Mouse (Mus musculus) lung, postnatal 14 days (tissue): ENCODE measurements around the gene Srrd.
"Not testable (repeated sequence)": the region's sequence is repeated elsewhere in the genome, so short reads cannot be mapped to it uniquely, and the experiment has no call there.

Source experiments
- DNase-seq: peaks from one replicate; pipeline ENCODE4 v3.0.0; 2021

Srrd gene

DNA sequence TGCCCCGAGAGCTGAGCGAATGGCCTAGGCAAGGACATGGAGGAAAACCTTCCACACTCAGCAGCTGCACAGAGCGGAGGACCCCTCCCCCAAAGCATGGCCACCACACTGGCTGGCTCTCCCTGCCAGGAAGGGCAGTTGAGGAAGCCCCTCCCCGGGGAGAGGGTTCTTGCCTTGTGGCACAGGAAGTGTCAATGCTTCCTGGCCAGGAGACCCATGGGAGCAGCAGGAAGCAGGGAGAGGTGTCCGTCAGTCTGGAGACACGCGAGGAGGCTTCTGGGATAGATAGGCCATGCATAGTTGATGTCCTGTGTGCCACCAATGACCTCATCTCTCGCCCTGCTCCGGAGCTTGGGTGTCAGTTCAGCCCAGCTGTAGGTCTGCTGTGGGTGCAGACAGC lies 13.5 kb upstream of the Srrd start:
- DNase-seq: peak; percentile 18

DNA sequence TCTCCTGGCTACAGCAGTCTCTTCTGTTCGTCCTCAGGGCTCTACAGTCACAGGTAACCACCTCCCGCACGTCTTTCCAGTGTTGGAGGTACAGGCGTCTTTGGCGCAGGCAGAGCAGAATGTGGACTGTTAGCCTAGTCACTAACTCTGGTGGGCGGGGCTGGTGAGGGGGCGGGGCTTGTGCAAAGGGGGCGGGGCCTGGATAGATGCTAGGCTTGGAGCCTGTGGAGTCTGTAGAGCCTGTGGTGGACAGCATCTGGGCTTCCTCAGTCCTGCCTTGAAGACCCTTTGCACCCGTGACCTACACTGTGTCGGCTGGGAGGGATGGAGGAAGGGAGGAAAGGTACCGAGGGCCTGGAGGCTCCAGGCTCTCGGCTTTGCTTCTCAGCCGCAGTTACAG lies 13.1 kb upstream of the Srrd start, which contains the start of gene Gm6583:
Gene Gm6583 (minus strand): TSS at position 124 of the 400 bp plus-strand sequence.
- DNase-seq: no peak

DNA sequence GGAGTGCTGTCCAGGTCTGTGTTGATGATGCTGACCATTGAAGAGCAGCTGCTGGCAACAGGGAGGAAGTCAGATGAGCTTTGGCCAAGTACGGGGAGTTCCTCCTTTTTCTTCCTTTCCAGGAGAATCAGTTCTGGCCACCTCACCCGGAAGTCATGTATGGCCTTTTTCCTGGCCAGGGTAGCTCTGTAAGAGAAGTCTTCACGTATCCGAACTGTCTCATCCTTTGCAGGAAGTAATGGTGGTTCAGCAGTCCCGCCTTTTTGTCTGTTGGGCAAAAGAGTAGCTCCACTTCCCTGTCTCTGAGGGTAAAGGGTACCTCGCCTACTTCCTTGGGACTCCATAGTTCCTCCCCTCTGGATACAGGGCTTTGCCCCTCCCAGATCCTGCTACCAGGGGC lies 12.7 kb upstream of the Srrd start:
- no peak for DNase-seq

DNA sequence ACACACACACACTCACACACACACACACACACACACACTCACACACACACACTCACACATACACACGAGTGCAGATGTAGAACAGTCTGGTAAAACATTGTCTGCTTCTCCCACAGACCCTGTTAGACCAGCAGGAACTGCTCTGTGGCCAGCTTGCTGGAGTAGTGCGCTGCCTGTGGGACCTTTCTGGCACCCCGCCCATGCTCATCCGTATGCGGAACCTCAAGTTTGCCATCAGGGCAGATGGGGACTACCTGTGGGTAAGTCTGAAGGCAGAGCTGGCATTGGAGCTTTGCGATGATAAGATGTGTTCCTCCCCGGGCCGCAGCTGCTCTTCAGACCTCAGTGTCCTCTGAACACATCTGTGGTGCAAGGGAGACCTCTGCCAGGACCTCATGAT lies 6.3 kb upstream of the Srrd start:
- no peak for DNase-seq

DNA sequence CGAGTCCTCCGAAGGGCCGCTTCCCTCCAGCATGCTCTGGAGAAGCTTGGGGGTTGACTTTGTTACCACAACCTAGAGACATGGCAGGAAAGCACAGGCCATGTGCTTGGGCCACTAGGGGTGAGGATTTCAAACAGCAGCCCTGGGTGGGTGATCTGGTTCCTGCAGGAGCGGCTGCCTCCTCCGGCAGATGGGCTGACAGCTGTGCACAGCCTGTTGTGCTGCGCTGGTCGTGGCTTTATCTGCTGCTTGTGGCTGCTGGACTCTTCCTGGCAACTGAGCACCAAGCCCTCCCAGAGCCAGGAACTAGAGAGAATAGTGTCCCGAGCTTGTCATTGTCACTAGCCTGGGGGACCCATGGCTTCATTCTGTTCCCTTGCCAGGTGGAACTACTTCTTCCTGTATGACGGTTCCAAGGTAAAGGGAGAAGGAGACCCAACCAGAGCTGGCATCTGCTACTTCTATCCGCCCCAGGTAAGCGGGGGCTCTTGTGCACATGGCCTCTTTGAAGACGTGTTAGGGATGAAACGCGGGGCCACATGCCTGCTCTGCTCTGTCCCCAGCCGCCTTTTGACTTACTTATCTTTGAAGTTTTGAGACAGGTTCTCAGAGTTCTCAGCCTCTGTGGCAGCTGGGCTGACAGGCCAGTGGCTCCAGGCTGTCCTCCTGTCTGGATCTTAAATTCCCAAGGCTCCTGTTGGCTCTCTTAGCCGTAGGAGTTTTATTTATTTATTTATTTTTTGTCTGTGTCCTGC lies 3.5 kb upstream of the Srrd start:
- DNase-seq: no peak

DNA sequence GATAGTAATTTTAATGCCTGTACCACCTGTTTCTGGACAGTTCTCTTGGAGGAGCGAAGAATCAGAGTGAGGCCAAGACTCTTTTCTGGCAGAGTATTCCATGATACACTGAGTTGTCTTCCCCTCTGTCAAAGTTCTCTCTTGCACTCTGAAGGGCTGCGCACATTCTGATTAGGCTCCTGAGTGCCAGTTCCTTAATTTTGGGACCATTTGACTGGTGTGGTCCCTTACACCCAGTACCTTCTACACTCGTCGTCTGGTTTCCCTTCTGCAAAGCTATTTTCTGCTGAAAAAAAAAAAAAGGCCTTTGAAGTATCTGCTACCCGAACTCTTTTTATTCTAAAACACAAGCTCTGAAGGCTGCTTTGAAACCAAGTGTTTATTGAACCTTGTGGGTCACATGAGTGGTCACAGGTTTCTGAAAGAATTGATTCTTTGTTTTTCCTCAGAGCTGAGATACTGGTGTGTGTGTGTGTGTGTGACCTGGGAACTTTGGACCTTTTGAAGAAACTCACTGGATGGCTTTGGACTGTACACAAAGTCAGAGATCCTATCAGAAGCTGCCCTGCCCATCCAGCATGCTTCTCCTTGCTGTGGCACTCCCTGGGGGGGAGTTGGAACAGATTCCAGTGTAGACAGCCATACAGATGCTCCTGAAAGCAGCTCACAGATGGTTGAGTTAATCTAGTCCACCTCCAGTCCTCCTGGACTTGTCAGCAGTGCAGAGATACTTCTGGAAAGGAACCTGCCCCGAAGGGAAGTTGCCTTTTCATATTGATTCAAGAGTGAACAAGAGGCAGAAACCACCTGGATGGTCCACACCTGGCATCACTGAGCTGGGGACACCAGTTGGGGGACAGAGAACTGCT lies 1.5 kb upstream of the Srrd start:
- DNase-seq: no peak

DNA sequence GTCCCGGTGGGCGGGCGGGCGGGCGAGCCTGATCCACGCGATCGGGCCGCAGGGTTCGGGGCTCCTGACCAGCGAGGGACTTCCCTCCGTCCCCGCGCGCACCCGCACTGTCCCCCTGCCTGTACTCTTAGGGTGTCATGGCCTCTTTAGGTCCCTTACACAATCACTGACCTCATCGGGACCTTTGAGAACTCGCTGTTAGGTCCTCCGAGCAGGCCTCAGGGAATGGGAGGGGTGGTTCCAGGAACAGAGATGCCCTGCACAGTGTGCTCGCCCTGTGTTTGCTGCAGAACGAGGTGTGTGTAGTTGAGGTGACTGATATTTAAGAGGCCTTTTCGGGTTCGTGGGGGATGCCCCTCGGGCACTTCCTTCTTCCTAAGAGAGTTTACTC lies 360 bp upstream of the Srrd start:
- DNase-seq: no peak

DNA sequence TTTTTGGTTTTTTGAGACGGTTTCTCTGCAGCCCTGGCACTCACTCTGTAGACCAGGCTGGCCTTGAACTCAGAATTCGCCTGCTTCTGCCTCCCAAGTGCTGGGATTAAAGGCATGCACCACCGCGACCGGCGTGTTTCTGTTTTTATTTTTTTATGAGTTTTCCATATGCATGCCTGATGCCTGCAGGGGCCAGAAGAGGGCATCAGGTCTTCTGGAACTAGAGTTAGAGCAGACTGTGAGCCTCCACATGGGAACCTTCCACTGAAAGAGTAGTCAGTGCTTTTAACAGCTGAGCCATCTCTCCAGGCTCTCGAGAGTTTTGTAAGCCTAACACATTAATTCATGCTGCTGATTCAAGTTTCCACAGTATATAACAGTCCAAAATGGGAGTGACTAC lies 3.6 kb downstream of the Srrd start:
- DNase-seq: no peak

DNA sequence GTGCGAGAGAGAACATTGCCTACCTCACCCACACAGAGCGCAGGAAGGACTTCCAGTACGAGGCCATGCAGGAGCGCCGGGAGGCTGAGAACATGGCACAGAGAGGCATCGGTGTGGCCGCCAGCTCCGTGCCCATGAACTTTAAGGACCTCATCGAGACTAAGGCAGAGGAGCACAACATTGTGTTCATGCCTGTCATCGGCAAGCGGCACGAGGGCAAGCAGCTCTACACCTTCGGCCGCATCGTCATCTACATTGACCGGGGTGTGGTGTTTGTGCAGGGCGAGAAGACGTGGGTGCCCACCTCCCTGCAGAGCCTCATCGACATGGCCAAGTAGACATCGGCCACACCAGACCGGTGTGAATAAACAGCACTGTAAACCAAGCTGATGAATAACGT lies 5.8 kb downstream of the Srrd start:
- no peak for DNase-seq

DNA sequence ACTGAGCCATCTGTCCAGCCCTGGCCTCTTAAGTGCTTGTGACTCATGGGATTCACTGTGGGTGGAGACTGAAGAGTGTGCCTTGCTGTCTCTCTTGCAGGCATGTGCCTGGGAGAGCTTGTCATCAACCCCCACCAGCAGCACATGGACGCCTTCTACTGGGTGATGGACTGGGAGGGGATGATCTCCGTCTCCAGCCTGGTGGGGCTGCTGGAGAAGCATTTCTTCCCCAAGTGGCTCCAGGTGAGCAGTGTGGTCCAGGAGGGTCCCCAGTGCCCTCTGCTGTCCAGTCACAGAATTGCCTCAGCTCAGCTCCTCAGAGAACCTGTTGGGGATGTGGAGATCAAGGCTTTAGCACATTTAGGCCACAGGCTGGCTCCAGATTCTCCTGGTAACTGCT lies 7.4 kb downstream of the Srrd start:
- DNase-seq: peak; percentile 68

DNA sequence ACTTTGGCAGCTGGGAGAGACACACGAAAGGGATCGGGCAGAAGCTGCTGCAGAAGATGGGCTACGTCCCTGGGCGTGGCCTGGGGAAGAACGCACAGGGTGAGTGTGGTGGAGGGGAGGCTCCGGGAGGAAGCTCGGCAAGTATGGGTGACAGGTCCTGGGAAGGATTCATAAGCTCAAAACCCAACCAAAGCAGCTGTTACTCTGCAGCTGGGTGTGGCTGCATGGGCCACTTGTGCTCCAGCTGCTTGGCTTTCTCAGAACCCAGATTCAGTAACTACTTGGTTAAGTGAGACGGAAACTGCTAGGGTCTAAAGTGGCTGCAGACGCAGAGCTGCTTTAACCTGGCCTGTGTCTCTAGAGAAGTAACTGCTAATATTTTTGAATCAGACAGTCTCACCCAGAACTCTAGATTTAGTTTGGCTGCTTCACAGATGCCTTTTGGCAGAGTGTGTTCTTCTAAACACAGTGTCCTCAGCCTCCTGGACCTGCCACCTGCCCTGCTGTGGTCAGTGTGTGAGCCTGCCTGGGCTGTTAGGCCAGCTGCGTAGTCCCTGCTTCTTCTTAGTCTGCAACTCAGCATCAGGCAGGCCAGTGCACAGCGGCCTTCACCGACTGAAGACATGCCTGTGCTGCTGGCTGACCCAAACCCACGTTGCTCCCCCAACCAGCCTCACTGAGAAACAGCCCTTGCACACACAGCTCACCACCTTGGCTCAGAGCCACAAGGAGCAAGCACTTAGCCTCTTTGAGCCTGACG lies 12.9 kb downstream of the Srrd start:
- DNase-seq: no peak

DNA sequence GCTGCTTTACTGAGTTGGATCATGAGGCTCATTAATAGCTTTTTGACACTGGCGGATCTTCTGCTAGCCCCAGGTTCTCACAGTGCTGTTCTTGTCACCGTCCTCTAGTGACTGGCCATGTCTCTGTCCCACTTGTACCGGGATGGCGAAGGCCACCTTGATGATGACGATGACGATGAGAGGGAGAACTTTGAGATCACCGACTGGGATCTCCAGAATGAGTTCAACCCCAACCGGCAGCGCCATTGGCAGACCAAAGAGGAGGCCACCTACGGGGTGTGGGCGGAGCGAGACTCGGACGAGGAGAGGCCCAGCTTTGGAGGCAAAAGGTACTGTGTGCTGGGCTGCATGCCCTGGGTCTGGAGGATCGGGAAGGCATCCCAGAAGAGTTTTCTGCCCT lies 15.0 kb downstream of the Srrd start:
- no peak for DNase-seq

DNA sequence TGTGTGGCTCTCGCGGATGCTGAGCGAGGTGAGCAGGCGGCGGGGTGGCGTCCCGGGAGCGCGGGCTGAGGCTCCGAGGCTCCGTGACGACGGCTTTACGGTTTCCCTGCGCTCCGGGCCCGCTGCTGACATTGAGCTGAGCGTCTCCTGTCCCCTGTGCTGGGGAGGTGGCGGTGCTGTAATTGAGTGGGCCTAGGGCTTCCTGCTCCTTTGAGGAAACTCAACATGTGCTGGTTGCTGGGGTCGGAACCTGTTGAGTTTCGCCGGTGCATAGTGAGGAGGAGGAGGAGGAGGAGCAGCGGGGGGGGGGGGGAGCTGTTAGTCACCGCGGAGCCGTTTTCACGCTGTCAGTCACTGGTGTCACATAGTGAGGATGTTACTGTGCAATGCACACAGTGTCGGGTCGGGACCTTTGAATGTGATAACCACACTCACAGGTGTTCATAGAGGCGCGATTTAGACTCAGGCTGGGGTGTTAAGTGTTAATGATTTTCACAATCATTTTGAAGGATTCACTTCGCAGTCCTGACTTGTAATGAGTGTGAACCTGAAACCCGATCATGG lies 16.3 kb downstream of the Srrd start:
- DNase-seq: no peak

DNA sequence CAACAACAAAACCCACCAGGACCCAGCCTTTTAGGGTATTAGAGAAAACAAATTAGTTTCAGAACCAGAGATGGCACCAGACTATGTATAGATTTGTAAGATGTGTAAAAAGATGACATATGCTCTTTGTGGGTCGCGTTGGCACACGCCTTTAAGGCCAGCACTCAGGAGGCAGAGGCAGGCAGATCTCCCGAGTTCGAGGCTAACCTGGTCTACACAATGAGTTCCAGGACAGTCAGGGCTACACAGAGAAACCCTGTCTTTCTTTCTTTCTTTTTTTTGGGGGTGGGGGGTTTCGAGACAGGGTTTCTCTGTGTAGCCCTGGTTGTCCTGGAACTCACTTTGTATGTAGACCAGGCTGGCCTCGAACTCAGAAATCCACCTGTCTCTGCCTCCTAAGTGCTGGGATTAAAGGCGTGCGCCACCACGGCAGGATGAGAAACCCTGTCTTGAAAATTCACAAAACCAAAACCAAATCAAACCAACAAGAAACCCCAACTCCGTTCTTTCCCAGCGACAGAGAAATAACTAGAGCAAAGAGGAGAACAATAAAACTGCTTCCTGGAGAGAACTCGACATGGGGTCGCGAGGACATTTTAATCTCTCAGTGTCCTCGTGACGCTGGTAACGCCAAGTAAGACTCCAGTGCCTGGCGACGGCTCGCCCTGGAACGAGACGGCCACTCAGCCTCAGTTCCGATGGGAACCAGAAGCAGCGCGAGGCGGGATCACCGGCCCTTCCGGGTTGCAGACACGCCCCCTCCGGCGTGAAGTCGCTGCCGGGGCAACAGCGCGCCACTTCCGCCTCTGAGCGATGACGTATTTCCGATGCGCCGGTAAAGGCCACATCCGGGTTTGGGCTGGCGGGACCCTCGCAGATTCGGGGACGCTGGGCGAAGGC lies 17.0 kb downstream of the Srrd start, which contains the start of gene Tfip11:
Gene Tfip11 (plus strand): TSS at position 813 of the 900 bp plus-strand sequence.
- DNase-seq: peak; percentile 97

DNA sequence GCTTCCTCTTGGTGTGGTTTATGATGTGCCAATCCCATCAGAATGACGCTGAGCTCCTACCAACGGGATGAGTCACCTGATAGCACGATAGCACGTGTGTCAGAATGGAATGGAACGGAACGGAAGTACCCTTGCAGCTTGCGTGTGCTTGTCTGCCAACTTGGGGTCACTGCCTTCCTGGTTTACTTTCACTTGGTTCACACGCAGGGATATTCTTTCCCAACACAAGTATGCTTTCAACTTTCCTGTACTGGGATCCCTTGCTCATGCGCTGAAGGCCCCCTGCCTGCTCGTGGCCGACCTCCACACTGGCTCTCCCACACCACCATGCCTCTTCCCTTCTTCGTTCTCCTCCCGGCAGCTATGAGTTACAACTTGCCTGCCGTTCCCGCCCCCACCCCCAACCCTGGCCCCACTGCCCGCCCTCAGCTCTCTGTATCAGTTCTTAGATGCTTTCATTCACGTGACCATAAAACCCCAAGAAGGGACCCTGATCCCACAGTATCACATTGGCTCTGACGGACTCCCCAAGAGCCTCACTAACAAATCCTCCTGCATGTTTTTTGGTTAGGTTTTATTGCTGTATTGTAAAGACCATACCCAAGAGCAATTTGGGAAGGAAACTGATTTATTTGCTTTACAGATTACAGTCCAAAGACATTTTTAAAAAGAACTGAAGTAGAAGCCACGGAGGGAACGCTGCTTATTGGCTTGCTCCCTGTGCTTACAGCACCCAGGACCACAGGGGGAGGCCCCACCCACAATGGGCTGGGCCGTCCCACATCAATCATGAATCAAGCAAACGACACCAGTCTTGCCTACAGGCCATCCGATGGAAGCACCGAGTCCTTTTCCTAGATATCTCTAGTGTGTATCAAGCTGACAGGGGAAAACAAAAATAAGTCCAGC lies 17.9 kb downstream of the Srrd start:
- DNase-seq: peak; percentile 52

DNA sequence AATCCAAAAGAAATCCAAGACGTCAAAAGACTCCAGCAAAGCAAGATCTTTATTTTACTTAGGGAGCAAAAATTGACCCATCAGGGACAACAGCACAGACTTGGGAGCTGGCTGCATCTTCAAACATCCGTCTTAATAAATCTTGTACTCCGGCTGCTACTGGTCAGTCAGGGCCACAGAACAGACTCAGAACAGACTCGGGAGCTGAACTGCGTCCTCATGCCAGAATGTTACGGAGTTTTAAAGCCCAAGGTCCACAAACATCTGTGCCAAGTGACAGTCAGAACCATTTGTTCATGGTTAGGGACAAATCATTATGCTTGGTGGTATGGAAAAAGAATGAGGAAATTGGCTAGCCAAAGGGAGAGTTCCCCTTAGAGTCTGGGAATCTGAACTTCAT lies 19.6 kb downstream of the Srrd start:
- no peak for DNase-seq

DNA sequence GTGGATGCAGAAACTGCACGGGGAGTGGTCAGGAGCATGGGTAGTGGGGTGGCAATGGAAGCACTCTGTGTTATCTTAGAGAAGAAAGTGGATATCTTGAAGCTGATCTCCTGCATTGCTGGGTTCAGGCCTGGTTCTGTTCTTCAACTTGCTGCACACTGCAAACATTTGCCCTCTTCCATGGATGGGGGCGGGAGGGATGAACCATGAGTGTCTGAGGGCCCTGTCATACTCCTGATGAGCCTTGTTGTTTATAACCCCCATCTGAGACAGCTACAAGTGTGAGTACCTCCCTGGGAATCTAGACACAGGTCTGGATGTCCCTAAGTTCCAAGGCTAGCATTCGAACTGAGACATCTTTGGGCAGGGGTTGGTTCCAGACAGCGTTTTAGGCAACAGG lies 21.5 kb downstream of the Srrd start:
- DNase-seq: no peak

DNA sequence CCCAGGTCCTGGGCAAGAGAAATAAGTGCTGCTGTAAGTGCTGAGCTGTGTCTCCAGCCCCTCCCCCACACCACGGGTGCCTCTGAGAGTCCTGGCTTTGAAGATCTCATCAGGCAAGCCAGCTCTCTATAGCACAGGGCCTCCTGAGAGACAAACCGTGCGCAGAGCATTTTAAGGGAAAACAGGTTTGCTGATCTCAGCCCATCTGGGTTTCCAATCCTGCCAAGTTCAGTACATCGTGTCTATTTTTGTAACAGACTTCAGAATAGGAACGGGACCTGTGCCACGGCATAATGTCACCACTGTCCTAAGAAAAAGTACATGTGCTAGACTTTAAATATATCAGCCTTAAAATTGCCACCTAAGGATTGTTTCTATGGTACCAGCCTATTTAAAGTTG lies 21.9 kb downstream of the Srrd start:
- DNase-seq: no peak

DNA sequence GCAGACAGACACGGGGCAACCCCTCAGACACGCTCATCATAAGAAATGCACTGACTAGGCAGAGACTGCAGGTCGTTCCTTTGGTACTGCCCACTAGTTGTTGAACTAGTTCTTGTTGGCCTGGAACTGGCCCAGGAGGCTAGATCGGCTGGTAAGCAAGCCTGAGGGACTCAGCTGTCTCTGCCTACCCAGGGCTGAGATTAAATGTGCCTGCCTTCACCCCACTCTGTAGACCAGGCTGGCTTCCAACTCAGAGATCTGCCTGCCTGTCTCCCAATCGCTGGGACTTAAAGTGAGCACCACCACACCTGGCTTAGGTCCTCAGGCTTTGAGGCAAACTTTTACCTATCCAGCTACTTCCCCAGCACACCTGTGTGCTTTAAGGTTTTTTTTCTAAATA lies 22.5 kb downstream of the Srrd start:
- DNase-seq: no peak

DNA sequence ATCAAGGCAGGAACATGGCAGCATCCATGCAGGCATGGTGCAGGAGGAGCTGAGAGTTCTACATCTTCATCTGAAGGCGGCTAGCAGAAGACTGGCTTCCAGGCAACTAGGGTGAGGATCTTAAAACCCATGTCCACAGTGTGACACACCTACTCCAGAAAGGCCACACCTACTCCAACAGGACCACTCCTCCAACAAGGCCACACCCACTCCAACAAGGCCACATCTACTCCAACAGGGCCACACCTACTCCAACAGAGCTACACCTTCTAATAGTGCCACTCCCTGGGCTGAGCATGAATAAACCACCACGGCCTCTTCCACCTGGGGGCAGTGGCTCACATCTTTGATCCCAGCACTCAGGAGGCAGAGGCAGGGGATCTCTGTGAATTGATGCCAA lies 23.5 kb downstream of the Srrd start:
- DNase-seq: not testable (repeated sequence)

DNA sequence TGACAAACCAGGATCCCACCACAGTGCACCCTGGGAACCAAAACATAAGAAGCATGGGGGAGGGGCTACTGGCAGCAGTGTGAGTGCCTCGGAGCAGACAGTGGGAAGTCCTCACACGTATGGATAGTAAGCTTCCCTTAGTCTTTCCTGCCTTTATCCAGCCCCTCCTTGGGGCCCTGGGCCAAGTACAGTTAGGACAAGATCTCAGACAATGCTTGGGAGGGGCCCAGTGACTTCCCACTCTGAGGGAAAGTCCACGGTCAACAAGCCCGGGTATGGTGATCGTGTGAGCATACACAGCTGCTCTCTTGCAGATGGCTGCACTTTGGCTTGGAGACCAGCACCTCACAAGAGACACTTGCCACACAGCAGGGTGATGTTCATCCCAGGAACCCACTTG lies 25.5 kb downstream of the Srrd start:
- peak; percentile 60 for DNase-seq
